Mouse (Mus musculus) heart, adult 8-10 months (tissue): ENCODE measurements around the gene Cacna1c. TPM values are rescaled to one million over a fixed set of nuclear protein-coding genes. Genes with fewer than 3 reads are reported as not detected.
"Not testable (repeated sequence)": the region's sequence is repeated elsewhere in the genome, so short reads cannot be mapped to it uniquely, and the experiment has no call there.

Source experiments
- DNase-seq: peaks from one replicate; pipeline ENCODE4 v3.0.0; 2022; ENCODE audit warnings: low spot score
- total RNA-seq, 4 experiments: library from RNA; stranded (reverse); gene quantifications; 2 replicates each; pipeline ENCODE4 v1.2.4; 2022

Cacna1c gene
- total RNA-seq, 4 experiments from 2014 or later, result 227 to 263 (median 245) TPM

- no peak for DNase-seq
Observed at GRCm38 (mm10) chr6:119213375-119213774, 17.2 kb upstream of the Cacna1c start.

- DNase-seq, result not testable (repeated sequence)
Observed at GRCm38 (mm10) chr6:119206006-119206405, 9.8 kb upstream of the Cacna1c start.

GRCm38 (mm10) chr6:119204915-119205314, 8.7 kb upstream of the Cacna1c start:
- DNase-seq, result no peak

- no peak for DNase-seq
Observed at GRCm38 (mm10) chr6:119204286-119204685, 8.1 kb upstream of the Cacna1c start.

GRCm38 (mm10) chr6:119201575-119201974, 5.4 kb upstream of the Cacna1c start:
- no peak for DNase-seq

GRCm38 (mm10) chr6:119200362-119200761, 4.1 kb upstream of the Cacna1c start:
- no peak for DNase-seq

- DNase-seq, result no peak
Observed at GRCm38 (mm10) chr6:119199274-119199879, 3.2 kb upstream of the Cacna1c start.

GRCm38 (mm10) chr6:119198534-119199273, 2.5 kb upstream of the Cacna1c start:
- DNase-seq, result no peak

GRCm38 (mm10) chr6:119194601-119195000, 1.6 kb downstream of the Cacna1c start:
- no peak for DNase-seq

GRCm38 (mm10) chr6:119194161-119194560, 2.1 kb downstream of the Cacna1c start:
- no peak for DNase-seq

GRCm38 (mm10) chr6:119193571-119194154, 2.6 kb downstream of the Cacna1c start:
- DNase-seq, result no peak

GRCm38 (mm10) chr6:119191478-119191877, 4.7 kb downstream of the Cacna1c start:
- no peak for DNase-seq

GRCm38 (mm10) chr6:119187631-119188030, 8.6 kb downstream of the Cacna1c start:
- DNase-seq, result no peak

- DNase-seq, result no peak
Observed at GRCm38 (mm10) chr6:119186658-119187057, 9.6 kb downstream of the Cacna1c start.

- DNase-seq, result no peak
Observed at GRCm38 (mm10) chr6:119183781-119184180, 12.4 kb downstream of the Cacna1c start.

GRCm38 (mm10) chr6:119182211-119182610, 14.0 kb downstream of the Cacna1c start:
- no peak for DNase-seq

GRCm38 (mm10) chr6:119180188-119180587, 16.0 kb downstream of the Cacna1c start:
- DNase-seq, result no peak

GRCm38 (mm10) chr6:119177101-119177500, 19.1 kb downstream of the Cacna1c start:
- no peak for DNase-seq

- DNase-seq, result no peak
Observed at GRCm38 (mm10) chr6:119176103-119176502, 20.1 kb downstream of the Cacna1c start.

GRCm38 (mm10) chr6:119175078-119175853, 21.0 kb downstream of the Cacna1c start, which contains the start of gene Dcp1b:
Gene Dcp1b, plus strand, starts transcription at chr6:119175253.
- DNase-seq, result peak; percentile 78

- DNase-seq, result no peak
Observed at GRCm38 (mm10) chr6:119174307-119175074, 21.7 kb downstream of the Cacna1c start.
